Mouse (Mus musculus) limb, embryonic 11.5 days (tissue): ENCODE data around the gene Gdf3. TPM values are rescaled to one million over a fixed set of nuclear protein-coding genes. Genes with fewer than 3 reads are reported as not detected.

Source experiments
- polyA plus RNA-seq: library from polyadenylated mRNA; unstranded; fragments of >200 nt; fragmentation: Nextera tagmentation; extraction: Ambion mirVana; gene quantifications from 2 replicates; pipeline ENCODE4 v1.2.1, GENCODE M21; 2014

Gene Gdf3
- polyA plus RNA-seq, 1 experiment from 2014 or later: 0.07 TPM

Other genes starting within 250 kb of the Gdf3 start
- gene Rimklb, start 111.3 kb downstream of the Gdf3 start, polyA plus RNA-seq: 50.7 and 56.2 TPM in 2 replicates
- 0.33 and 0.44 TPM in 2 replicates for gene Mfap5, start 104.2 kb downstream of the Gdf3 start, polyA plus RNA-seq
- gene Aicda, start 56.3 kb downstream of the Gdf3 start, polyA plus RNA-seq: 0.09 and 0.24 TPM in 2 replicates
- 0.79 and 1.7 TPM in 2 replicates for gene Apobec1, start 7.6 kb downstream of the Gdf3 start, polyA plus RNA-seq
- not detected in 2 replicates for gene Dppa3, start 16.3 kb upstream of the Gdf3 start, polyA plus RNA-seq
- gene Nanog, start 97.4 kb upstream of the Gdf3 start, polyA plus RNA-seq: 0.07 and 0.09 TPM in 2 replicates
- 72.9 and 74.1 TPM in 2 replicates for gene Slc2a3, start 191.6 kb upstream of the Gdf3 start, polyA plus RNA-seq
- gene Foxj2, start 209.8 kb upstream of the Gdf3 start, polyA plus RNA-seq: 3.7 and 3.9 TPM in 2 replicates
- gene C3ar1, start 246.1 kb upstream of the Gdf3 start, polyA plus RNA-seq: 0.97 and 1.0 TPM in 2 replicates